Mouse (Mus musculus): Measurements from ENCODE around the gene Trpm3.

DNA sequence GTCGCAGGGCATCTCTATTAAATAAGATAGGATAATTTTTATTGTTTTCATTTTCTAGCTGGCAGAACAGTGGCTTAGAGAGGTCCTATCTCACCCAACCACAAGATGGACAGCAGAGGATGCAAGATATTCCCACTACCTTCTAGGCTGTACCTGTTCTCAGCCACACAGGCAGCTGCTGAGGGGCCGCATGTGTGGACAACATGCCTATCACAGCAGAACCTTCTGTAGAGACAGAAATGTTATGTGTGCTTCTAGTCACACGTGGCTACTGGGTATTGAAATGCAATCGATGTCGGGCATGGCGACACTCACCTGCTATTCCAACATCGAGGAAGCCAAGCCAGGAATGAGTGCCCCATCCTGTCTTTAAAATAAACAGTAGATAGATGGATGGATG lies 744.3 kb downstream of the Trpm3 start:
- TF ChIP-seq GATA1 (IDR thresholded peaks at IDR 0.05; ENCODE audit: borderline replicate concordance, low read length) = no peak
- no peak for TF ChIP-seq FLI1 (IDR thresholded peaks at IDR 0.05; ENCODE audit: low read length)
